8 mouse cellular contexts compared by ENCODE assay signal in the genomic region with DNA sequence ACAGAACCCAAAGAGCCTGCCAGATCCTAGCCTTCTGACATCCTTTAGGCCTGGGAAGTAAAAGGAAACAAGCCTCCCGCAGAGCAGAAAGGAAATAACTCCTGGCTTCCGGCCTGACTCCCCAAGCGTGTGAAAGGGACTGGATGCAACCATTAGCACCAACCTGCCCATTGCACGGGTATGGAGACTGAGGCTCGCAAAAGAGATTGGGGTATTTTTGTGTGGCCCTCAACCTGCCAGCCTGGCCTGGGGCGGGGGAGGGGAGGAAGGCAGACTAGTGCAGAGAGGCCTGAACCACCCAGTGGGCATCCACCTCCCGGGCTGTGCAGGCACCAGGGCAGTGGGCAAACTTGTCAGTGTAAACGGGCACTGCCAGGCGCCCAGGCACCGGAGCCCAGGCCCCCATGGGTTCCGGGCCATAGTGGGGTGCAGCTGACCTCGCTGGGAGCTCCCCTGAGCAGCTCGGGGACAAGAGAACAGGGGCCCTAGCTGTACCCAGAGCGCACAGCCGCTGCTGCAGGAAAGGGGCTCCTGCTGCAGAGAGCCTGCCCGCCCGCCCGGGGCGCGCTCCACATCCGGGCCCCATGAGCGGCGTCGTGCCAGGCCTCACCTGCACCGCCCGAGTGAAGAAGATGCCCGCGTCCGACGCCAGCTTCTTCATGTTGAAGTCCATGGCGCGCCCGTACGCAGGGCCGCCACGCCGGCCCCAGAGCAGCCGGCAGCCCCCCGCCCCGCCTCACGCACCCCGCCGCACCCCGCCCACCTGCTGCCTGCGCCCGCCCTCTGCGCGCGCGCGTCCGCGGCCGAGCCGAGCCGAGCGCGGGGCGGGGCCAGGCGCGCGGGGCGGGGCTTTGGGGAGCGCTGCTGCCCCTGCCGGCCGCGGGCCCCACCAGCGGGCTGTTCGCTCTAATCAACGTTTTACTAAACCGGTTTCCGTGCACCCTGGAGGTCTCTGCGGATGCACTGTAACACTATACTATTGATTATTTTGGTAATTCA. TPM values are rescaled to one million over a fixed set of nuclear protein-coding genes. Genes with fewer than 3 reads are reported as not detected.
DNase-seq lines count a peak whose midpoint lies in the region; ATAC-seq and TF ChIP-seq lines count a peak whose summit lies in the region.

A gene (minus strand): TSS at position 805 of the 999 bp plus-strand sequence.

- ATAC-seq in forebrain, embryonic 11.5 days (replicated peaks; ENCODE audit: low FRiP score) = peak; percentile 79
- peak; percentile 63 for ATAC-seq in heart, embryonic 15.5 days (replicated peaks; ENCODE audit: insufficient number of reproducible peaks, insufficient read depth, low FRiP score, low read depth)
- ATAC-seq in liver, embryonic 16.5 days (ENCODE audit: low read depth) = peak; percentile 62
- peak; percentile 77 for ATAC-seq in neural tube, embryonic 13.5 days (ENCODE audit: low read depth)

- peaks cover 10 to 21% of the 10 kb centered on the region in 2 experiments for H3K4me1 ChIP-seq in CH12.LX (ENCODE audit: control insufficient read depth in 1 of 2, insufficient read depth in 2 of 2)
- H3K4me1 ChIP-seq in forebrain, embryonic 11.5 days (replicated peaks; ENCODE audit: control insufficient read depth, insufficient read depth, low read length) = peaks cover 10% of the 10 kb centered on the region
- H3K4me1 ChIP-seq in heart, embryonic 15.5 days (replicated peaks) = peaks cover 41% of the 10 kb centered on the region
- H3K4me1 ChIP-seq in liver, embryonic 16.5 days (ENCODE audit: control insufficient read depth, low read depth, low read length) = peaks cover 22% of the 10 kb centered on the region
- peaks cover 51% of the 10 kb centered on the region for H3K4me1 ChIP-seq in neural tube, embryonic 13.5 days (replicated peaks)

- H3K36me3 ChIP-seq in CH12.LX (replicated peaks in 1 of 2; ENCODE audit: control insufficient read depth in 1 of 2, insufficient read depth in 1 of 2, low read length in 1 of 2) = peaks cover 5 to 32% of the 10 kb centered on the region in 2 experiments
- no peaks in the 10 kb centered on the region for H3K36me3 ChIP-seq in forebrain, embryonic 11.5 days (ENCODE audit: control insufficient read depth, insufficient read depth, low read length)
- peaks cover 8% of the 10 kb centered on the region; the same call in 1 of the 2 replicates for H3K36me3 ChIP-seq in heart, embryonic 15.5 days
- no peaks in the 10 kb centered on the region for H3K36me3 ChIP-seq in liver, embryonic 16.5 days (ENCODE audit: control insufficient read depth, insufficient read depth)
- H3K36me3 ChIP-seq in neural tube, embryonic 13.5 days = peaks cover 16% of the 10 kb centered on the region

- dilution Hi-C loops in CH12.LX (cut with MboI; ENCODE audit: extremely low pct_ligation_motif_present, extremely low pct_unique_long_range_greater_than_20kb, low sequenced_read_pairs) = no loop called here

- peak within 1 kb of the TSS; percentile 46 for H3K4me2 ChIP-seq in CH12.LX (ENCODE audit: insufficient read depth, low read depth, poor library complexity, severe bottlenecking)
- H3K4me2 ChIP-seq in forebrain, embryonic 11.5 days (ENCODE audit: low read depth, low read length, severe bottlenecking) = peak within 1 kb of the TSS; percentile 90
- H3K4me2 ChIP-seq in heart, embryonic 15.5 days = peak within 1 kb of the TSS; percentile 96
- peak within 1 kb of the TSS; percentile 96 for H3K4me2 ChIP-seq in liver, embryonic 16.5 days (ENCODE audit: low read depth, low read length)
- peak within 1 kb of the TSS; percentile 96 for H3K4me2 ChIP-seq in neural tube, embryonic 13.5 days

- DNase-seq in CH12.LX (ENCODE audit: extremely low read depth) = peak; percentile 71
- peak; percentile 57 for DNase-seq in c-Kit-positive CD71-positive TER-119-negative erythroid progenitor cells, embryonic 14.5 days (ENCODE audit: low read depth)
- DNase-seq in forebrain, embryonic 11.5 days (ENCODE audit: low spot score) = peak; percentile 92
- DNase-seq in kidney, postnatal 25 days = peak; percentile 85 to 92
- peak; percentile 97 for DNase-seq in testis, postnatal 10 days (ENCODE audit: low spot score)

- 3% methylated on average over 73 of the region's 73 CpGs for WGBS in forebrain, embryonic 11.5 days
- WGBS in heart, embryonic 15.5 days = 2% methylated on average over 54 of the region's 73 CpGs
- 2% methylated on average over 58 of the region's 73 CpGs for WGBS in liver, embryonic 16.5 days (ENCODE audit: insufficient replicate concordance)
- WGBS in neural tube, embryonic 13.5 days = 3% methylated on average over 67 of the region's 73 CpGs

- no peaks in the 10 kb centered on the region for H3K79me2 ChIP-seq in CH12.LX (replicated peaks; ENCODE audit: control insufficient read depth, extremely low read depth, insufficient read depth, poor library complexity, severe bottlenecking)

- no peaks in the 10 kb centered on the region for H3K27me3 ChIP-seq in CH12.LX (replicated peaks)
- no peaks in the 10 kb centered on the region for H3K27me3 ChIP-seq in forebrain, embryonic 11.5 days (ENCODE audit: control insufficient read depth, insufficient read depth, low read length)
- no peaks in the 10 kb centered on the region for H3K27me3 ChIP-seq in heart, embryonic 15.5 days
- no peaks in the 10 kb centered on the region for H3K27me3 ChIP-seq in liver, embryonic 16.5 days (ENCODE audit: control insufficient read depth, insufficient read depth, low read depth, low read length)
- H3K27me3 ChIP-seq in neural tube, embryonic 13.5 days = no peaks in the 10 kb centered on the region

- TF ChIP-seq RAD21 in CH12.LX (IDR thresholded peaks at IDR 0.05; ENCODE audit: low read depth, low read length) = no peak

- no peak within 1 kb of the TSS for H3K27ac ChIP-seq in CH12.LX (ENCODE audit: insufficient read depth, low read depth)
- no peak within 1 kb of the TSS for H3K27ac ChIP-seq in forebrain, embryonic 11.5 days (ENCODE audit: low read depth, low read length)
- peak within 1 kb of the TSS; percentile 92 for H3K27ac ChIP-seq in heart, embryonic 15.5 days
- H3K27ac ChIP-seq in liver, embryonic 16.5 days (ENCODE audit: low read length) = no peak within 1 kb of the TSS
- peak within 1 kb of the TSS; percentile 76 for H3K27ac ChIP-seq in neural tube, embryonic 13.5 days (replicated peaks)

- peak in 1 of 2 experiments; percentile 52; a peak in 2 of 4 replicates for TF ChIP-seq CTCF in CH12.LX (conservative IDR thresholded peaks at IDR 0.05 in 1 of 2, IDR thresholded peaks at IDR 0.05 in 1 of 2; ENCODE audit: low read depth in 2 of 2, low read length in 2 of 2)

- in situ Hi-C loops in CH12.LX (cut with MboI; ENCODE audit: low pct_ligation_motif_present, low pct_unique_long_range_greater_than_20kb, low sequenced_read_pairs) = no loop called here

- TF ChIP-seq POLR2A in CH12.LX (IDR thresholded peaks at IDR 0.05; ENCODE audit: low read depth, low read length) = peak; percentile 62; the same call in 1 of the 2 replicates

- H3K4me3 ChIP-seq in CH12.LX (replicated peaks in 1 of 3; ENCODE audit: low read depth in 2 of 3, low read length in 2 of 3, poor library complexity in 1 of 3) = peak within 1 kb of the TSS; percentile 70 to 92 (median 85)
- H3K4me3 ChIP-seq in forebrain, embryonic 11.5 days (ENCODE audit: low read depth, low read length) = peak within 1 kb of the TSS; percentile 66
- peak within 1 kb of the TSS; percentile 89 for H3K4me3 ChIP-seq in heart, embryonic 15.5 days
- peak within 1 kb of the TSS; percentile 82 for H3K4me3 ChIP-seq in liver, embryonic 16.5 days (ENCODE audit: low read depth, low read length)
- H3K4me3 ChIP-seq in neural tube, embryonic 13.5 days = peak within 1 kb of the TSS; percentile 82

- peaks cover 6% of the 10 kb centered on the region for H3K9me3 ChIP-seq in CH12.LX (replicated peaks; ENCODE audit: low read length)
- H3K9me3 ChIP-seq in forebrain, embryonic 11.5 days (ENCODE audit: control insufficient read depth, low read length) = peaks cover 4% of the 10 kb centered on the region; the same call in 1 of the 2 replicates
- H3K9me3 ChIP-seq in heart, embryonic 15.5 days (replicated peaks) = no peaks in the 10 kb centered on the region
- no peaks in the 10 kb centered on the region for H3K9me3 ChIP-seq in liver, embryonic 16.5 days (replicated peaks; ENCODE audit: control insufficient read depth, low read length)
- H3K9me3 ChIP-seq in neural tube, embryonic 13.5 days = no peaks in the 10 kb centered on the region

- TF ChIP-seq EP300 in CH12.LX (IDR thresholded peaks at IDR 0.05; ENCODE audit: low read length) = no peak

- H3K9ac ChIP-seq in CH12.LX (ENCODE audit: insufficient read depth, low read depth) = peak within 1 kb of the TSS; percentile 38
- peak within 1 kb of the TSS; percentile 80 for H3K9ac ChIP-seq in forebrain, embryonic 11.5 days (ENCODE audit: low read length)
- H3K9ac ChIP-seq in heart, embryonic 15.5 days = peak within 1 kb of the TSS; percentile 84
- H3K9ac ChIP-seq in liver, embryonic 16.5 days (ENCODE audit: low read depth, low read length) = peak within 1 kb of the TSS; percentile 82
- peak within 1 kb of the TSS; percentile 93 for H3K9ac ChIP-seq in neural tube, embryonic 13.5 days

TF ChIP-seq in CH12.LX, 34 proteins besides CTCF, POLR2A, EP300 and RAD21:
- TF ChIP-seq SIN3A (IDR thresholded peaks at IDR 0.05; ENCODE audit: low read length) (peak; percentile 25; the same call in 1 of the 2 replicates), NRF1 (IDR thresholded peaks at IDR 0.05; ENCODE audit: low read depth, low read length) (peak; percentile 78), UBTF (IDR thresholded peaks at IDR 0.05; ENCODE audit: low read depth, low read length) (no peak), MAFK (IDR thresholded peaks at IDR 0.05; ENCODE audit: insufficient replicate concordance, low read length) (no peak), NELFE (IDR thresholded peaks at IDR 0.05; ENCODE audit: low read depth, low read length) (peak; percentile 51; the same call in 1 of the 2 replicates)

RNA-seq across cellular contexts. Expression of the gene that starts here (rescaled TPM):
- 42.6 and 47.8 TPM in 2 replicates for total RNA-seq in CH12.LX (2012; rRNA removed)
- total RNA-seq in CH12.LX (2014; rRNA removed) = 27.2 and 34.0 TPM in 2 replicates
- polyA plus RNA-seq in CH12.LX (2012; ENCODE audit: insufficient read length, low read depth) = 38.9 and 39.3 TPM in 2 replicates
- polyA plus RNA-seq in forebrain, embryonic 11.5 days (2014; fragmentation: Nextera tagmentation; extraction: Ambion mirVana) = 69.4 and 72.9 TPM in 2 replicates
- 105 and 140 TPM in 2 replicates for polyA plus RNA-seq in heart, embryonic 15.5 days (2015; fragmentation: Nextera tagmentation; extraction: Ambion mirVana)
- polyA plus RNA-seq in liver, embryonic 16.5 days (2015; fragmentation: Nextera tagmentation; extraction: Ambion mirVana) = 17.0 and 19.1 TPM in 2 replicates
- 131 and 147 TPM in 2 replicates for polyA plus RNA-seq in neural tube, embryonic 13.5 days (2015; fragmentation: Nextera tagmentation; extraction: Ambion mirVana)

Comparison
In these comparisons a context has a peak if more than half of its experiments do, and no peak if none do; other contexts are left out.
1. H3K27ac ChIP-seq: peak in heart, embryonic 15.5 days (single experiment) and neural tube, embryonic 13.5 days (single experiment); none in CH12.LX (single experiment), forebrain, embryonic 11.5 days (single experiment) and liver, embryonic 16.5 days (single experiment).
2. H3K4me2 ChIP-seq: peak in every context shown above with its lines; median percentile 96 in heart, embryonic 15.5 days; 96 in liver, embryonic 16.5 days; 96 in neural tube, embryonic 13.5 days; 90 in forebrain, embryonic 11.5 days; 46 in CH12.LX.
3. H3K9ac ChIP-seq: peak in every context shown above with its lines; median percentile 93 in neural tube, embryonic 13.5 days; 84 in heart, embryonic 15.5 days; 82 in liver, embryonic 16.5 days; 80 in forebrain, embryonic 11.5 days; 38 in CH12.LX.
4. Peak in every context shown above with its lines, with median percentiles within 50 percentile points of each other: DNase-seq, H3K4me3 ChIP-seq and ATAC-seq.